Mouse (Mus musculus): Measurements from ENCODE around the gene Mrps15.

DNA sequence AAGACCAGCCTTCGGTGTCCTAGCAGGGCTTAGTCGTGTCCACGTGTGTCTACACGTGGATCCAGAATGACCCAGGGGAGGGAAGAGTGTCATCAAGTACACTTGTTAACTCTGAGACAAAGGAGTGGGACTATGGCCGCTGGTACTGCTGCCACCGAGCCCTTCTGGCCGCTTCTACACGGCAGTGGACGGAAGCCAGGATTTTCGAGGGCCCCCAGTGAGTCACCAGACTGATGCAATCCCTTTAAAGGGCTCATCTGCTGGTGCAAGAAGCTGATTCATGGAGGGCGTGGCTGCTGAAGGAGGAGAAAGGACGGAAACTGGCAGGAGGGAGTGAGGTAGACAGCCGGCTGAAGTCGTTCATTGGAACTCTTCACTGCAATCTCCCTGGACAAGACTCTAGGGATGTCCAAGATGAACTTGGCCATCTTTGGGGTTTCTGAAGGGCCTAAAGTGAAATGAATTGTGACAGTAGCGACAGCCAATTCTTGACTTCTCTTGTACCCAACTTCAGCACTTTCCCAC is 56.4 kb downstream of the Mrps15 start:
- TF ChIP-seq CTCF (IDR thresholded peaks at IDR 0.05; ENCODE audit: low read depth, low read length) (no peak), GATA1 (IDR thresholded peaks at IDR 0.05; ENCODE audit: borderline replicate concordance, low read length) (no peak), TAL1 (conservative IDR thresholded peaks at IDR 0.05; ENCODE audit: low read depth, low read length) (no peak)
